Mouse (Mus musculus): ENCODE measurements around the gene Tsc1. TPM values are rescaled to one million over a fixed set of nuclear protein-coding genes. Genes with fewer than 3 reads are reported as not detected.

The Tsc1 gene
- 33.9 and 42.3 TPM in 2 replicates for total RNA-seq (2014; rRNA removed)
- 20.0 and 22.7 TPM in 2 replicates for polyA plus RNA-seq (2015; fragmentation: Nextera tagmentation; extraction: Ambion mirVana)

DNA sequence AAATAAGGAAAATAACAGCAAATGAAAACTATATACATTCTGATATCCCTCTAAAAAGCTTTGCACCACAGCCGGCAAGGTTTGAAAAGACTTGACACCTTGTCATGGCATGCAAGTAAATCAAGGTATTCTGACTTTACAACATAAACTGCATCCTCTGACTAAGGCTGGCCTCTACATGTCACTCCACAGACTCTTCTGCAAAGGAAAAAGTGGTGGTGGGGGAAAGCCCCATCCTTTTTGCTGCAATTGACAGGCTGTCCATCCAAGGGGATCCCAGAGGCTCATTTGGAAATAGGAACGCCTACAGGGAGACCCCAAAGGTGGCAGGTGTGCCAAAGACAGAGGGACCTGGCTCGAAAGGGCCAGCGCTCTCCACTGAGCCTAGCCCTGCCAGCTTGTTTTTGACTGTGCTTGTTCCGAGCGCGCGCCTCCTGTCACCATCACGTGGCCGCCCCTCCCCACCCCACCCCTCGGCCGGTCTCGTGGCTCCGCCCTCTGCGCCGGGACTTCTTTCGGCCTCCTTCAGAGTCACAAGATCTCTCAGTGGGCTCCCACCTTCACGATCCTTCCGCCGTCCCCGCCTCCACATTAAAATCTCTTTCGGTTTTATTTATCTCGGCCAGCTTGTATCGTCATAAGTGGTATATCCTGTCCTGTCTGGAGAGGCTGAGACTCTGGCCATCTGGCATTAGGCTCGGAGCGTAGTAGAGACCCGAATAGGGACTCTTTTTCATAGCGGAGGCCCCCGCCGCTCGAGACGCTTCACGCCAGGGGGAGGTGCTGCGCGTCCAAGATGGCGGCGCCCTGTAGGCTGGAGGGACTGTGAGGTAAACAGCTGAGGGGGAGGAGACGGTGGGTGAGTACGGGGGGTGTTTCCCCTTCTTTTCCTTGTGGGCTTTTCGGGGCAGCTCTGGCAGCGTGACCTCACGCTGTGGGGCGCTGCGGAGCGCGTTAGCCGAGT is at the start of gene Tsc1:
Tsc1 (plus strand) TSS at position 768 of the 964 bp plus-strand sequence.
- H3K4me1 ChIP-seq (ENCODE audit: insufficient read depth, low read length), result peaks cover 7% of the 10 kb centered on the region
- H3K9ac ChIP-seq (replicated peaks; ENCODE audit: low read length), result peak within 1 kb of the TSS; percentile 95
- 2% methylated on average over 47 of the region's 47 CpGs for WGBS
- ATAC-seq, result peak; percentile 95
- H3K27ac ChIP-seq, result peak within 1 kb of the TSS; percentile 84
- H3K4me2 ChIP-seq (ENCODE audit: low read depth, low read length), result peak within 1 kb of the TSS; percentile 85
- no peaks in the 10 kb centered on the region for H3K27me3 ChIP-seq (ENCODE audit: insufficient read depth, low read length)
- H3K9me3 ChIP-seq (ENCODE audit: low read length), result no peaks in the 10 kb centered on the region
- peak; percentile 38 for TF ChIP-seq CTCF (IDR thresholded peaks at IDR 0.05; ENCODE audit: low read depth)
- peak within 1 kb of the TSS; percentile 99 for H3K4me3 ChIP-seq (ENCODE audit: low read length)
- DNase-seq (ENCODE audit: low spot score), result peak; percentile 97
- no peaks in the 10 kb centered on the region for H3K36me3 ChIP-seq (ENCODE audit: insufficient read depth, low read length)

DNA sequence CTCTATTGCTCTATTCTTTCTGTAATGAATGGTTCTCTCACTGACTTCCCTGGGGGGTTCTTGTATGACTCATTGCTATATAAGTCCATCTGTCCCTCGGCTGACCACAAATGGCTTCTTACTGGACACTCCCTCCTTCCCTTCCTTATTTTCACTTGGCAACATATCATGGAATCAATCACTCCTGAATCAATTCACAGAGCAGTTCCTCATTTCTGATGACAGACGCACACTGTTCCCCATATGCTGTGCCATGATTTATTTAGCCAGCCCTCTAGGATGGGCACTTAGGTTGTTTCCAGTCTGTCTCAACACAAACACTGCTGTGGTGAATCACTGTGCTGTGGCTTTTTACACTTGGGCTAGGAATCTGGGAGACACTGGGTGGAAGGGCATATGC is 49.5 kb upstream of the Tsc1 start:
- no peak for TF ChIP-seq CTCF (IDR thresholded peaks at IDR 0.05; ENCODE audit: low read depth)
- no peaks in the 10 kb centered on the region for H3K4me1 ChIP-seq (ENCODE audit: insufficient read depth, low read length)
- no peak overlapping the region for H3K27ac ChIP-seq
- H3K9ac ChIP-seq (replicated peaks; ENCODE audit: low read length), result no peak overlapping the region
- DNase-seq (ENCODE audit: low spot score) (no peak), ATAC-seq (no peak)
- WGBS, result 65% methylated on average over 2 of the region's 2 CpGs
- H3K4me2 ChIP-seq (ENCODE audit: low read depth, low read length), result no peak overlapping the region
- H3K9me3 ChIP-seq (ENCODE audit: low read length), result no peaks in the 10 kb centered on the region
- H3K27me3 ChIP-seq (ENCODE audit: insufficient read depth, low read length), result no peaks in the 10 kb centered on the region
- H3K36me3 ChIP-seq (ENCODE audit: insufficient read depth, low read length), result no peaks in the 10 kb centered on the region
- H3K4me3 ChIP-seq (ENCODE audit: low read length), result no peak overlapping the region

DNA sequence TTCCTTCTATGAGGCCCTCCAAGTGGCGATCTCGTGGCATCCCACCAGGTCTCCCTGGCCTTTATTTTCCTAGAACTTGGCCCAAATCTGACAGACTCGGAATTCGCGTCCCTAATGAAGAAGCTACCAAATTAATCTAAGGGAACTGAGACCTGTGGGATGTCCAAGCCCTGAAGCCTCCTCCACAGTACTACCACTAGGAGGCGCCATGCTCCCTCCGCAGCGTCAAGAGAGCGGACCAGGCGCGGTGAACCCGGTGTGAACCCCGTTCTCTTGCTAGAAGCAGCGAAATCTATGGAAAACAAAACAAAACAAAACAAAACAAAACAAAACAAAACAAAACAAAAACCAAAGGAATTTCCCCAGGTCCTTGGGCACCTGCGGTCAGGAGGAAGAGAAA is 48.2 kb upstream of the Tsc1 start:
- no peaks in the 10 kb centered on the region for H3K27me3 ChIP-seq (ENCODE audit: insufficient read depth, low read length)

DNA sequence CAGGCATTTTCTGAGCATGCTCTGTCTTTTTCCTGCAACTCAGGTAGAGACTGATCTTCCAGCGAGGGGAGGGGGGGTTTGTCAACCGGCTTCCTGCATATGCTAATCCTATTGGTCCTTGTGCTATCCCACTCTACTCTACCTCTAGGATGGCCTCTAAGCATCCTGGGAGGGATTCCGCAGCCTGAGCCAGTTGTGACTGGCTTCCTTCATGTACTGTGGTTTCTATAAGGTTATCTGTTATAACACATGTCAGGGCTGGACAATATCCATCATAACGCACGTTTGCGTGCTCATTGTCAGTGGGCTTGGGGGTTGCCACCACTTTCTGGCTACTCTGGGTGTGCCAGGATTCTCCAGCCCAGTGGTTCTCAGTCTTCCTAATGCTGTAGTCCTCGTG is 45.0 kb upstream of the Tsc1 start:
- WGBS, result 80% methylated on average over 7 of the region's 7 CpGs
- H3K27ac ChIP-seq, result no peak overlapping the region
- H3K4me3 ChIP-seq (ENCODE audit: low read length), result no peak overlapping the region
- no peak overlapping the region for H3K4me2 ChIP-seq (ENCODE audit: low read depth, low read length)
- no peaks in the 10 kb centered on the region for H3K36me3 ChIP-seq (ENCODE audit: insufficient read depth, low read length)
- no peak for ATAC-seq
- H3K9ac ChIP-seq (replicated peaks; ENCODE audit: low read length), result no peak overlapping the region
- no peaks in the 10 kb centered on the region for H3K9me3 ChIP-seq (ENCODE audit: low read length)
- H3K4me1 ChIP-seq (ENCODE audit: insufficient read depth, low read length), result no peaks in the 10 kb centered on the region
- H3K27me3 ChIP-seq (ENCODE audit: insufficient read depth, low read length), result no peaks in the 10 kb centered on the region
- no peak for DNase-seq (ENCODE audit: low spot score)
- no peak for TF ChIP-seq CTCF (IDR thresholded peaks at IDR 0.05; ENCODE audit: low read depth)

More for the DNA sequence above, 48.2 kb upstream of the Tsc1 start:
- no peaks in the 10 kb centered on the region for H3K9me3 ChIP-seq (ENCODE audit: low read length)
- no peaks in the 10 kb centered on the region for H3K4me1 ChIP-seq (ENCODE audit: insufficient read depth, low read length)
- no peak overlapping the region for H3K4me3 ChIP-seq (ENCODE audit: low read length)
- ATAC-seq, result no peak
- DNase-seq (ENCODE audit: low spot score), result peak; percentile 70
- no peak overlapping the region for H3K9ac ChIP-seq (replicated peaks; ENCODE audit: low read length)
- no peaks in the 10 kb centered on the region for H3K36me3 ChIP-seq (ENCODE audit: insufficient read depth, low read length)
- no peak overlapping the region for H3K27ac ChIP-seq
- 8% methylated on average over 15 of the region's 15 CpGs for WGBS
- H3K4me2 ChIP-seq (ENCODE audit: low read depth, low read length), result no peak overlapping the region
- TF ChIP-seq CTCF (IDR thresholded peaks at IDR 0.05; ENCODE audit: low read depth), result peak; percentile 84

DNA sequence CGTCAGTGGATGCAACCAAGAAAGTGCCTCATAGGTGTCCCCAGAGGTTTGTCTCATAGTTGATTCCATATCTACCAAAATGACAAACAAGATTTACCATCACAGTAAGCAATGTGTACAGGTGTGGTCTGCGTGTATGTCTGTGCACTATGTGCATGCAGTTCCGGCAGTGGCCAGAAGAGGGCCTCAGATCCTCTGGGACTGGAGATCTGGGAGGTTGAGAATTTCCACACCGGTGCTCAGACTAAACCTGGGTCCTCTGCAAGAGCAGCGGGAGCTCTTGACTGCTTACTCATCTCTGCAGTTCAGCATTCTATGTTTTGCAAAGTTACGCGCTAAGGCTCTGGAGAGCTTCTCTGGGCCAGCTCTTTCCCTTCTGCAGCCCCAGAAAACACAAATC is 44.0 kb upstream of the Tsc1 start:
- H3K9ac ChIP-seq (replicated peaks; ENCODE audit: low read length), result no peak overlapping the region
- H3K27ac ChIP-seq, result no peak overlapping the region
- no peak for ATAC-seq
- H3K4me3 ChIP-seq (ENCODE audit: low read length), result no peak overlapping the region
- no peaks in the 10 kb centered on the region for H3K36me3 ChIP-seq (ENCODE audit: insufficient read depth, low read length)
- H3K4me1 ChIP-seq (ENCODE audit: insufficient read depth, low read length), result no peaks in the 10 kb centered on the region
- no peaks in the 10 kb centered on the region for H3K27me3 ChIP-seq (ENCODE audit: insufficient read depth, low read length)
- peak; percentile 49 for TF ChIP-seq CTCF (IDR thresholded peaks at IDR 0.05; ENCODE audit: low read depth)
- no peak for DNase-seq (ENCODE audit: low spot score)
- H3K9me3 ChIP-seq (ENCODE audit: low read length), result no peaks in the 10 kb centered on the region
- WGBS, result 91% methylated on average over 7 of the region's 7 CpGs
- H3K4me2 ChIP-seq (ENCODE audit: low read depth, low read length), result no peak overlapping the region

DNA sequence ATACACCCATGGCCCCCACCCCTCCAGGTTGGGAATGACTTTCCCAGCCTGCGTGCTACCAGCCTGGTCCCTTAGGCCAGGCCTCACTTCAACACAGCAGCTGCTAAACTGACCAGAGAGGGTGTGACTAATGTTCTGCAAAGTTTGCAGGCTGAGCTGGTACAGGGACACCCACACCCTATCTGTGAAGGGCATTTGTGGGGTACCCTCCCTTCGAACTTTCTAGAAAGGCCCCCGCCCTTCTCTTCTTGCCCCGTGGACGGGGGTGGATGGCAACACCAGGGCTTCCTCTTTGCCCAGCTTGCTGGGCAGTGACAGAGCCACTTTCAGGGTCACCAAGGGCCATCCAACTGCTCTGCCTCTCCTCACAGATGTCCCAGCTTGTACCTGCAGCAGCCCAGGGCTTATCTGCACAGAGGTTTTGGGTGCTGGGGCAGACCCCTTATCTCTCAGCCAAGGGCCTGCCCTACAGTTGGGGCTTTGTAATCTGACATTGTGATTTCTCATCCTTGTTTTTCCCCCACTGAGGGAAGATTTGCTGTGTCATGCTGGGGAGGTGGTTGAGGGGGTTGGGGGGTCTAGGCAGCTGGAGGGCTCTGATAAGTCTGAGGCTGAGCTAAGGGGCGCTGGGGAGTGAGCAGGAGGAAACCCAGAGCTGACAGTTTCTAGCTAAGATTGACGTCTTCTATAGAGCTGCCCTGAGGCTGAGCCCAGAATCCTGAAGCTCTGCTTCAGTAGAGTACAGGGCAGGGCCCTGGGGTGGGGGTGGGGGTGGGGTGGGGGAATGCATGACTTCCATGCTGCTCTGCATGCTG is 43.1 kb upstream of the Tsc1 start:
- Histone ChIP-seq H3K9me3 (ENCODE audit: low read length) (no peaks in the 10 kb centered on the region), H3K4me1 (ENCODE audit: insufficient read depth, low read length) (no peaks in the 10 kb centered on the region), H3K36me3 (ENCODE audit: insufficient read depth, low read length) (no peaks in the 10 kb centered on the region), H3K4me3 (ENCODE audit: low read length) (no peak overlapping the region), H3K9ac (replicated peaks; ENCODE audit: low read length) (no peak overlapping the region), H3K4me2 (ENCODE audit: low read depth, low read length) (no peak overlapping the region), H3K27ac (no peak overlapping the region), H3K27me3 (ENCODE audit: insufficient read depth, low read length) (no peaks in the 10 kb centered on the region)
- TF ChIP-seq CTCF (IDR thresholded peaks at IDR 0.05; ENCODE audit: low read depth), result no peak
- ATAC-seq (no peak), DNase-seq (ENCODE audit: low spot score) (no peak)
- WGBS, result 82% methylated on average over 7 of the region's 7 CpGs
